Mouse (Mus musculus) erythroblast, adult 5-6 weeks (primary cell): ENCODE data around the gene Rbm24. TPM values are rescaled to one million over a fixed set of nuclear protein-coding genes. Genes with fewer than 3 reads are reported as not detected.

Experiments
- ATAC-seq: replicated peaks from 2 replicates; pipeline ENCODE4 v1.8.0; 2016; ENCODE audit warnings: moderate number of reproducible peaks, mild to moderate bottlenecking, moderate TSS enrichment, inconsistent platforms; ENCODE audit not compliant: poor library complexity, low FRiP score, severe bottlenecking
- total RNA-seq, 2 experiments: library from RNA; stranded (forward) in 1 of 2; stranded (reverse) in 1 of 2; fragments of 150-400 nt in 1 of 2; fragments of 200-764, 138-1000 nt in 1 of 2; gene quantifications; 2 replicates each; pipeline versions ENCODE4 v1.2.3 to v1.2.4; 2015 to 2017; ENCODE audit warnings: low replicate concordance in 2 of 2

Gene Rbm24
- total RNA-seq (2015; ENCODE audit: low replicate concordance) (not detected in 2 replicates), total RNA-seq (2017; ENCODE audit: low replicate concordance) (not detected in 2 replicates)

DNA sequence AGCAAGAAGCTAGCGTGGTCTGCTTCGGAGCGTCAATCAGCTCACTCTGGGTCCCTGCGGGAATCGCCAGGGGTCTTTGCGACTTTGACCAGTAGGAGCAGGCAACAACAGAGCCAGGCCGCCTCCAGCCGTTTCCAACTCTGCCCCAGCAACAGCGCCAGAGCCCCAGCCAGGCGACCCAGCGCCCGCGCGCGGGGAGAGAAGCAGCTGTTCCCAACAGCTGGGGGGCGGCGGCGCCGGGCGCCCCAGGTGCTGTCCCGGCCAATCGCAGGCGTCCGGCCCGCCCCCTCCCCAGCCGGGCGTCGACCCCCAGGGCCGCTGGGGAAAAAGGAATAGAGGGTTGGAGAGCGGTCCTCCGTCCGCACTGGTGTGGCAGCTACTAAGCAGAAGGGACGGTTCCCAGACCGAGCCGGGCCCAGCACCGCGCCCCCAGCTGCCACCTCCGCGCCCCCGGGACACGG lies at the start of gene Rbm24:
TSS of gene Rbm24 (plus strand) at position 294 of the 461 bp plus-strand sequence.
- no peak for ATAC-seq

DNA sequence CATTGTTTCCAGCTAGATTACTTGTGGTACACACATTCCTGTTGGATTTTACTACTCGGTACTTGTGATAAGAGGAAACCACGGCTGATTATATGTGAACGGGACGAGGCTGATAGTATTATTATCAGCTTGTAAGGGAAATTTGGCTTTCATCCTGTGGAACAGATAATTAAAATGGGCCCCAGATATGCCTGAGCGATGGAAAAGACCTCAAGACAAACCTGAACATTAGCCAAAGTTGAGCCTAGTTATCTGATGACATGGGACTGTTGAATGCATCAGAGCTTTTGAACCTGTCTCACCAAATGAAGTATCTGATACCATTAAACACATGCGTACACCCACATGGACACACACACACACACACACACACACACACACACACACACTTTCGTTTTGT lies 45.4 kb upstream of the Rbm24 start:
- ATAC-seq: no peak

DNA sequence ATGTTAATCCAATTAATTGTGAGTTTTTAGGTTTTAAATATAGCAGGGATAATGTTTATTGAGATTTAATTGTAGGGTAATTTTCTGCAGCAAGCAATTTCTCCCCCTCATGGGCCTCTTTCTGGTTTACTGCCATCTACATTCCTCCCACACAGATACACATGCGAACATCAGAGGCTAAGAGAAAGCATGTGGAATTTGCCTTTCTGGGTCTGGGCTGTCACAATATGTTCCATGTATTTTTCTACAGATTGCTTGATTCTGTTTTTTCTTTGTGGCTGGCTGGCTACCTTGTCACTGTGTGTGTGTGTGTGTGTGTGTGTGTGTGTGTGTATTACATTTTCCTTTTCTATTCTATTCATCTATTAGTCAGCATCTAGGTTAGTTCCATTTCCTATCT lies 42.9 kb upstream of the Rbm24 start:
- ATAC-seq: no peak

DNA sequence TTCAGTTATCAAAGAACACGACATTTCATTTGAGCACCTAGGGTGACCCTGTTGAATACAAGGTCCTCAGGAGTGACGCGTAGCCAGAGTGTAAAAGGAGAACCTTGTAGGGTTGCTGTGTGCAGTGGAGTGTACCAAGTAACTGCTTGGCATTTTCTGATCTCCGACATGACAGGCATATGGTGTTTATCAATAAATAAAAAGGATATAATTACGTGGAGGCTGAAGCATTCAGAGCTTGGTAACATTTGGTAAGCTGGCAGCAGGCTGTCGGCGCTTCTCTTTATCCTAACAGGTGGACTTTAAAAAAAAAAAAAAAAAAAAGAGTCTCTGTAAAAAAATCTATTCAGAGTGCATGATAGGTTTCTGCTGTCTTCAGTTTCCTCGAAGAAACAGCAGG lies 30.8 kb upstream of the Rbm24 start:
- ATAC-seq: no peak

DNA sequence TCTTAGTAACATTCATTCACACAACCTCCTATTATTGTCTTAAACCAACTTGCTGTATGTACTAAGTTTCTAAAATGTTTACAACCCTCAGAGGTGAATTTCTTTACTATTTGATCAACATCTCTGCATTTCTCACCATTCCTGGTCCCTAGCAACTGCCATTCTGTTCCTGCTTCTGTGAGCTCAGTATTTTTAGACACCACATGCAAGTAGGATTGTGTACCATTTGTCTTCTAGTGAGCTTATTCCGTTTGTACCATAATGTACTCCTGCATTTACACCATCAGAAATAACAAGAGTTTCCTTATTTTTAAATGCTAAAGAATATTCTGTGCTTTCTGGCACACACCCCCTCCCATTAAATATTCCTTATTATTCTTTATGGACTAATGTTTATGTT lies 26.6 kb upstream of the Rbm24 start:
- no peak for ATAC-seq

DNA sequence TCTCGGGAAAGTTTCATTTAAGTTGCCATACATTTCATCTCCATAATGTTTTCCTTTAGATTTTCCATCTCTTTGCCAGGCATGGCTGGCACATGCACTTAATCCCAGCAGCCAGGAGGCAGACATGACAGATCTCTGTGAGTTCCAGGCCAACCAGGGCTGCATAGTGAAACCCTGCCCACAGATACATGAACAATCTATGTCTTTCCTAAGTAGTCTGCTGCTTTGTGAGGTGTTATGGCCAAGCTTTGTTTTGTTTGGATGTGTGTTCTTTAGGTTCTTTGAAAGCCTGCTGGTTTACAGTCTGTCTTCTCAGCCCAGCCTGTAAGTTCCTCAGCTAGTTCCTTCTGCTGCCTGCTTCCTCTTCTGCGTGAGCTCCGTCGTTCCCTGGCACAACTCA lies 25.3 kb upstream of the Rbm24 start:
- ATAC-seq: no peak

DNA sequence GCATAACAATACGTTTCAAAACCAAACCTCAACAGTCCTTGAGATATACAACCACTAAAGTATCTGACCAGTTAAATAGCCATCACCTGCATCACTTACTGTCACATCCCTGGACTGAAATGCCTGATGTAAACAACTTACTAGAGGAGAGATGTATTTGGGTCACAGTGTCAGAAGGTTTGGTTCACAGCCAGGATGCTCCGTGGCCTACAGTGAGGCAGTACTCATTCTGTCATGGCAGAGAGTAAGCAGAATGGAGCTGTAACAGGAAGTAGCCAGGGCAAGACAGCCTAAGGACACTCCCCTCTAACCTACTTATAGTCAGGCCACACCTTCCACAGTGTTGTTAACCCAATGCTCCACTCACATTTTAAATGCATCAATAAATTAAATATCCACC lies 24.3 kb upstream of the Rbm24 start:
- ATAC-seq: no peak

DNA sequence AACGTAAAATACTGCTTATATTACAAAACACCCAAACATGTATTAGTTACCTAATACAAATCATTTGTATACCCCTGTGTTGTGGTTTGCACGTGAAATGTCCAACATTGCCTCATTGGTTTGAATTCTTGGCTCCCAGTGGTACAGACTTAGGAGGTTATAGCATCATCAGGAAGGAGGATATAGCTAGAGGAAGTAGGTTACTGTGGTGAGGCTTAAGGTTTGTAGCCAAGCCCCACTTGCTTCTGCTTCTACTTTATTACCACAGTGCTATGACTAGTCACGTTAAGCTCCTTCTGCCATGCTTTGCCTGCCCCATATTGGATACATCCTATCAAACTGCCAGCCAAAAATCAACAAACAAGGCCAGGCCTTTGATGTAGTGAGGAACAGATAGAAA lies 21.0 kb upstream of the Rbm24 start:
- no peak for ATAC-seq

DNA sequence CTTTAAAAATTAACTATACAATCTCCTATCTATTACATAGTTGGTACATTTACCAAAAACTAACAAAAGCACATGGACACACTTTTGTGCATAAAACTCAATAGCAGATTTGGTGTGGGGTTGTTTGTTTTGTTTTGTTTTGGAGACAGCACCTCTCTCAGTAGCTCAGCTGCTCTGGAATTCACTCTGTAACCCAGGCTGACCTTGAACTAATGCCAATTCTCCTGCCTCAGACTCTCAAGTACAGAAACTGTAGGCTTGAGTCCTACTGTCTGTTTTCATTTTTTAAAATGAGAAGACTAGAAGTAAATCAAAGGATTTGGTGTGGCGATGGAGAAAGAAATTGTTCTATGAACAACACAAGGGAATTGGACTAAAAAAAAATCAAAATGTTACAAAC lies 11.1 kb upstream of the Rbm24 start:
- no peak for ATAC-seq

DNA sequence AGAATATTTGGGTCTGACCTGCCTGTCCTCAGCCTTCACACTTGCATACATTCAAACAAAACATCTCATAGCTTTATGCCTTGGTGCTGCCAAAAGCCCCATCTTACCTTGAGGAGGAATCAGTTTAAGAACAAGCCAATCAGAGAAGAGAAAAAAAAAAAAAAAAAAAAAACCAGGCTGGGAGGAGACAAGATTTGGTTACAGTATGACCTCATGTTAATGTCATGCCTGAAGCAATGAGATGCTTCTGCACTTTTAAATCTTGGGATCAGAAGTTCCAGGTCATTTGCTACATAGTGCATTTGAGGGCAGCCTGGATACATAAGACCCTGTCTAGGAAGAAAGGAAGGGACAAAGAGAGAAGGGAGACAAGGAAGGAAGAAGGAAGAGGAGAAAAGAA lies 6.0 kb upstream of the Rbm24 start:
- ATAC-seq: no peak

DNA sequence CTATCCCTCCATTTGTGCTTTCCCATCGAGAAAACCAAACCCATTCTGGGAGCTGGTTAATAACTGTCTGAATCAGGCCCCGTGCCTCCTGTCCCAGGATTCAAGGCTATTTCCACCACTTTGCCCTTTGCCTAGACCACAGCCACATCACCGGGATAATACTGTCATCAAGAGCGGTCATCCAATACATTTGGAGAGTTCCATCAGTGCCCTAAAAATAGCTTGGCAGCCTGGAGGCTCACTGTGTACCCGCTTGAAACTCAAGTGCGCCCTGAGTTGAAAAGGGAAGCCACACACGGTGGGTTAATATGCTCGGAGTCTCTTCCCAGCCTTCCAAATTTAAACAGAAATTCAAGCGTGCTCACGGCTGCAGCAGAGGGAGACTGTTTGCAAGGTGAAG lies 4.6 kb upstream of the Rbm24 start:
- ATAC-seq: no peak

DNA sequence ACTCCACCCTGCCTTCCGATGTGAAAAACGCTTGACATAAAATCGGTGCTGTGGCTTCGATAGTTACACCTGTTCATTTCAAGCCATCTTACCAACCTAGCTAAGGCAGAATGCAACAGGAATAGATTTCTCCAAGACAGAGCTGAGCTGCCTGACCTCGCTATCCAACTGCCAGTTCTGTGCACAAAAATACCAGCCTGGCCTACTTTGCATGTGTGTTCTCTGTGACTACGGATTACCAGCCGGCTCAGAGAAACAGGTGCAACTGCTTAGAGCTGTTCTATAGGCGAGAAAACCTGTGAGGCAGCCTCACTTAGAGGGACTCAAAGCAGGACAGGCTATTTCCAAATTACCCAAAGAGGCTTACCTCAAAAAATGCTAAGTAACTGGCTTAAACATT lies 4.2 kb upstream of the Rbm24 start:
- no peak for ATAC-seq

DNA sequence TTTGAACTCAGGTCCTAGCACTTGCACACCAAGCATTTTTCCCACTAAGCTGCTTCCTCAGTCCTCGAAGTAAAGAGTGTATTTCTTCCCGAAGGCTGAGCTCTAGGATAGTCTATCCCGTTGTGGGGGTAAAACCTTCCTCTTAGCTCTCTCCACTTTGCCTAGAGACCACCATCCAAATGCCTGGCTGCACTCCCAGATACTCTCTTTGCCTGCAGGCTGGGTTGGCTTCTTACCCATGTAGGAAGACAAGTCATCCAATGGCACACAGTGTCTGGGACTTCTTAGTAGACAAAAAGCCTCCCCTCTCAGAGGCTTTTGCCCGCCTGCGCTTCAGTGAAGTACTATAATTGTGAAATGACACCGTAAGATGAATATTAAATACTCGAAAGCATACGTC lies 2.2 kb upstream of the Rbm24 start:
- no peak for ATAC-seq

DNA sequence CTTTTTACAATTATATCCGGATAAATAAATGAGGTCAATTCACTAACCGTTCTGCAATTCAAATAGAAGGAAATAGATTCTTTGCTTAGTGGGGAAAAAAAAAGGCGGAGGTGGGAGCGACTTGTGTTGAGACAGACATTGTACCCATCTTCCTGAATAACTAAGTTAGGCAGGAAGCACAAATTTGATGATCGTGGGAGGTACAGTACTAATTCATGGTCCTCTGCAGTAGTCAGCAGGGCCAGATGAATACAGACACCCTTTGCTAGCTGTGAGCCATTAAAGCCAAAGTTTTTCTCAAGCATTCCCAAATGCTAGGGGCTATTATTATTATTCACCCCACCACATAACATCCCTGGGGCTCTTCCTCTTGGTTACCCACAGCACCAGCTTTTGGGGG lies 640 bp upstream of the Rbm24 start:
- no peak for ATAC-seq

DNA sequence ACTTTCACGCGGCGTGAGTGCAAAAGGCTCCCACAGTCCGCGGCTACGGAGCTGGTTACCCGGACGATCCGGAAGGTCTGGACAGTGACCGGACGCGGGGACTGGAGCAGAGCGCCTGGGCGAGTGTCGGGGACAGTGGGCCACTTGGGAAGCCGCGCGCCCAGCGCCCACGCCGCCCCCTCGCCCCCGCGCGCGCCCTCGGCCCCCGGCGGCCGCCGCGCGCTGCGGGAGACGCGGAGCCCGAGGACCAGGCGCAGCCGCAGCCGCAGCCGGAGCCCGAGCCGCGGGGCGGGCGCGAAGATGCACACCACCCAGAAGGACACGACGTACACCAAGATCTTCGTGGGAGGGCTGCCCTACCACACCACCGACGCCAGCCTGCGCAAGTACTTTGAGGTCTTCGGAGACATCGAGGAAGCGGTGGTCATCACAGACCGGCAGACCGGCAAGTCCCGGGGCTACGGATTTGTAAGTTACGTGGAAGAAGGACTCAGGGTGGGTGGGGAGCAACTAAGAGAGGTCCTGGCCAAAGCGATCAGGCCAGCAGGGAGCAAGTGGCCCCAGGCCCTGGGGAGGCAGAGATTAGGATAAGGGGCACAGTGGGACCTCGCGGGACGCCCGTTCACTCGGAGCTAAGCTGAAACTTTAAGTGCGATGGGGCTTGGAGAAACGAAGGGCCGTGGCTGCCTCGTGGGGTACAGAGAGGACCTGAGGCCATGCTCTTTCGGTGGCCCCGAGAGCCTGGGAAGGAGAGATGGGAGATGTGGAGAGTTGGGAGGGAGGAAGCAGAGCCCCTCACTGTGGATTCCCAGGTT lies 704 bp downstream of the Rbm24 start:
- no peak for ATAC-seq

DNA sequence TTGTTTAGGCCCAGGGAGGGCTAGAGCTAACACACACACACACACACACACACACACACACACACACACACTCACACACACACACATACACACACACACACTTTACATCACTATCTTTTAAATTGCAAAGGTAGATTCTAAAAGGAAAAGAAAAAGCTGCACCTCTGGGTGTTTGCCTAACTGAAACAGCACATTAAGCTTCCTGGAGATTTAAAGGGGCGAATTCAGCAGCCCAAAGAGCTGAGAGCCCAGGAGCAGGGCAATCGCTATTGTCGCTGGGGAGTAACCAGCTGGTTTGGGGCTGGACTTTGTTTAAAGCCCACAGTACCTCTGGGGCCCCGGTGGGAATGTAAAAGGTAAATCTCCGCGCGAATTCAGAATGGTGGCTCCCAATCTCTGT lies 1.4 kb downstream of the Rbm24 start:
- no peak for ATAC-seq

DNA sequence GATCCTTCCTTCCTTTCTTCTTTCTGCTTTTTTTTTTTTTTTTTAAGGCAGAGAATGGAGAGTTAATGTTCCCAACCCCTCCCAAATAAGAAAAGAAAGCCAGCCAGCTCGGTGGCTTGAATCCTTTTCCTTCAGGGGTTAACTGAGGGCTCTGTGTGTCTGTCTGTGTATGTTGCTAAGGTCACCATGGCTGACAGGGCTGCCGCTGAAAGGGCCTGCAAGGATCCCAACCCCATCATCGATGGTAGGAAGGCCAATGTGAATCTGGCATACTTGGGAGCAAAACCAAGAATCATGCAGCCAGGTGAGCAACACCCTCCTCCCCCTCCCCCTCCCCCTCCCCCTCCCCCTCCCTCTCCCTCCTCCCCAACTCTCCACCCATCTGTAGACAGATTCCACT lies 1.9 kb downstream of the Rbm24 start:
- ATAC-seq: no peak

DNA sequence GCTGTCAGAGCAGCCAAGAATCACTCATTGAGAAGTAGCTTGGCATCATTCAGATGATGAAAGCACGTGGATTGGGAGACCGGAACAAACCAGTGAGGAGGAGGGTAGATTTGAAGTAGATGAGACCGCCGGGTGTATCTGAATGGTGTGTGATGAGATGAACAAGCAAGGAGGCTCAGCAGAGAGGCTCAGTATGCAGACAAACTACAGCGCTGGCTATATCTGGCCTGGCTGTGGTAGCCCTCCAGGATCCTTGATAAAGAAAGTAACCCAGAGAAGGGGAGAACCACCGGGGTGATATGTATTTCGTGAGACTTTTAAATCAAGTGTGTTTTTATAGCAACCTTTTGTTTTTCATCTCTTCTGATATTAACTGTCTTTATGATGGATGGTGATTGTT lies 5.6 kb downstream of the Rbm24 start:
- ATAC-seq: no peak

DNA sequence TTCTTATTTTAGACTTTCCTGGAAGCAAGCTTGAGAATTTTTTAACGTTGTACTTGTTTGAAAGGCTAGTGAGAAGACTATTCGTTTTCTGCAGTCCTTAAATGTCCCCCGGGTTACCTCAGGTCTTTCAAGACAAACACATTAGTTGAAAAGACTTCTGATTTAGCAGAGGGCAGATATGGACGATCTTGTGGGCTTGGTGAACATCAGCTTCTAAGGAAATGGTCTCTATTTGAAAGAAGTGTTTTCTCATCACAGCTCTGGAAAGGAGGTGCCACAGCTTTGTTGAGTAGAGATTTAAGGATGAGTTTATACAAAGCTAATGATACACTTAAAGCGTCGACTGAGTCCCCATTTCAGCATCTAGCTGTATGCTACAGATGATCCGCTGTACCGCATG lies 6.1 kb downstream of the Rbm24 start:
- ATAC-seq: no peak

DNA sequence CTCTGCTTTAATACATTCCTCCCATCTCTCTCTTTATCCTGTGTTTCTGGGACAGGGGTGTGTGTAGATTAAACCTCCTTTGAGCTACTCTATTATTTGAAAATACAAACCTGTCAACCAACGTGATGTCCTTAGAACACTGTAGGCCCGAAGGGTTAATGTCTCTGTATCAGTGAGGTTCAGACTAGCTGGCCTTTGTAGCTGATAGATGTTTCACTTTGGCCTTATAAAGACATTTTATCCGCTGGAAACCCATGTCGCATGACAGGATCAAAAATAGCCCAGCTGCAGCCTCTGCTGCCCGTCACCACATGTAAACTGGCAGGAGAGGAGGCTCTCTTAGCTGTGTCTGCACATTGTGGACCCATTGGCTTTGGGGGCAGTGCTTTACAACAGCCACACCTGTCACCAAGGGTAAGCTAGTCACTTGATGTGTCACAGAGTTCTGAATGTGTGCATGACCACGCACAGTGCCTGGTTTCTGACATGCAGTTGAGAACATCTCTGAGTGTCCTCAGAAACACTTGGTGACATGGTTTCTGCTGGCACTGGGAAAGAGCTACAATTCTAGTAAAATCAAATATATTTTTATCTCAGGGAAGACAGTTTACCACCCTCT lies 8.5 kb downstream of the Rbm24 start:
- ATAC-seq: no peak

DNA sequence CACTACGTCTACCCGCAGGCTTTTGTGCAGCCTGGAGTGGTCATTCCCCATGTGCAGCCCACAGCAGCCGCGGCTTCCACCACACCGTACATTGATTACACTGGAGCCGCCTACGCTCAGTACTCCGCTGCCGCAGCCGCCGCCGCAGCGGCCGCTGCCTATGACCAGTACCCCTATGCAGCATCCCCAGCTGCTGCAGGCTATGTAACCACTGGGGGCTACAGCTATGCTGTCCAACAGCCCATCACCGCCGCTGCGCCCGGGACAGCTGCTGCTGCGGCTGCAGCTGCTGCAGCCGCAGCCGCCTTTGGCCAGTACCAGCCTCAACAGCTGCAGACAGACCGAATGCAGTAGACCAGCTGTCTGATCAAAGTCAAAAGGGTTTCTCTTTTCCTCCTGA lies 10.7 kb downstream of the Rbm24 start:
- ATAC-seq: no peak

DNA sequence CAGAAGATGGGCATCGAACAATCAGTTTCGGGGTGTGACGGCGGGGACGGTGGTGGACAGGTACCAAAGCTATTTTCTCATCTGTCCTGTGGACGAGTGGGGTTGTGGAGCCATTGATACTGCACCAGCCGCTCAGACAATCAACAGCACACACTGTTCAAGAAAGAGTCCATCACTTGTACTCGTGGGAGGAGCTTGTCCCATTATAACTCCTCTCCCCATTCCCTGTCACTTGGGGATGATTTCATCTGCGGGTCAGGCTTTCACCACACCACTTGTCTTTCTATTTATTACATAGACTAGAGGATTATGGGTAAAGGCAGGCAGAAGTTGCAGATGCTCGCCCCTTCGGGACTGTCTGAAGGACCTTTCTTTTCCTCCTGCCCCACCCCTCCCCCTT lies 11.6 kb downstream of the Rbm24 start:
- no peak for ATAC-seq
